Mouse (Mus musculus): ENCODE measurements around the gene Gm21497.
"Not testable (repeated sequence)": the region's sequence is repeated elsewhere in the genome, so short reads cannot be mapped to it uniquely, and the experiment has no call there.

Gm21497 gene

DNA sequence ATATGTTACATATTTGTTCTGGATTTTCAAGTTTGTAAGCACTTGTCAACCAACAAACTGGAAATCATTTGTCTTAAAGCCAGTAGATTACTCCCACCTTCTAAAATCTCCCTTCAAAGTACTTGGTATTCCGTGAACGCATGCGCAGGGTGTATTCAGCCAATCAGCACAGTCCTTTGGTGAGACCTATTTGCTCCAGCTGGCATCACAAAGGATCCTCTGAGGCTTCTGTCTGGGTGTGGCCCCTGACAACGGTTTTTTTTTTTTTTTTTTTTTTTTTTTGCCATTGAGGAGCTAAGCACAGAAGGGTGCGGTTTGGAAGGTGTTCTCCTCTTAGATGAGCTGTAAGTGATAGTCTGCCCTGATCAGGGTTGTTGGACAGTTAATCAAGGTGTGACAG, at the start of gene Gm21497:
Gene Gm21497 (plus strand): TSS at position 301 of the 400 bp plus-strand sequence.
- not testable (repeated sequence) for DNase-seq (ENCODE audit: low read depth, low spot score)
